Mouse (Mus musculus): Measurements from ENCODE around the gene Lonrf2. TPM values are rescaled to one million over a fixed set of nuclear protein-coding genes. Genes with fewer than 3 reads are reported as not detected.

Lonrf2 gene
- polyA plus RNA-seq, 1 experiment, result not detected

DNA sequence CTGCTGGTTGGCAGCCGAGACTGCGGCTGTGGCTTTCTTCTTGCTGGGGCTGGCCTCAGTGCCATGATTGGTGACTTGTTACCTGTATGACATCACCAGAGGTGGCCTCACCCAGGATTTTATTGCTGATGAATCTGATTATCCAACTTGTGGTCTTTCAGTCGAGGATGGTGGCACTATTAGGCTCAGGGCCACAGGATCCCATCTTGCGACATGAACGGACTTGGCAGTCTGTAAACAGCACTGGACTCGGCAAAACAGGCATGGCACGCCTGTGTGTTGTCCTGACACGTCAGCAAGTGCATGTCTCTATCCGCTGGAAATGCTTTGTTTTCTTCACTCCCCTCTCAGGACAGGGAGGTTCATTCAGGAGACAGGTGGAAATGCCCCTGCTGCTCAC lies 27.8 kb upstream of the Lonrf2 start:
- Histone ChIP-seq H3K27ac (ENCODE audit: insufficient read depth, low read depth, low read length) (no peak overlapping the region), H3K4me1 (ENCODE audit: control insufficient read depth, insufficient read depth, low read length) (no peaks in the 10 kb centered on the region), H3K4me3 (ENCODE audit: insufficient read depth, low read length) (no peak overlapping the region)
- TF ChIP-seq POLR2A (IDR thresholded peaks at IDR 0.05; ENCODE audit: borderline replicate concordance, low read depth, low read length) (no peak), CTCF (IDR thresholded peaks at IDR 0.05; ENCODE audit: low read depth, low read length) (no peak)

GRCm38 (mm10) chr1:38862213-38862612 lies 25.7 kb upstream of the Lonrf2 start:
- no peaks in the 10 kb centered on the region for H3K4me1 ChIP-seq (ENCODE audit: control insufficient read depth, insufficient read depth, low read length)
- H3K27ac ChIP-seq (ENCODE audit: insufficient read depth, low read depth, low read length), result no peak overlapping the region
- TF ChIP-seq POLR2A (IDR thresholded peaks at IDR 0.05; ENCODE audit: borderline replicate concordance, low read depth, low read length), result no peak
- peak; percentile 46 for TF ChIP-seq CTCF (IDR thresholded peaks at IDR 0.05; ENCODE audit: low read depth, low read length)
- no peak overlapping the region for H3K4me3 ChIP-seq (ENCODE audit: insufficient read depth, low read length)

DNA sequence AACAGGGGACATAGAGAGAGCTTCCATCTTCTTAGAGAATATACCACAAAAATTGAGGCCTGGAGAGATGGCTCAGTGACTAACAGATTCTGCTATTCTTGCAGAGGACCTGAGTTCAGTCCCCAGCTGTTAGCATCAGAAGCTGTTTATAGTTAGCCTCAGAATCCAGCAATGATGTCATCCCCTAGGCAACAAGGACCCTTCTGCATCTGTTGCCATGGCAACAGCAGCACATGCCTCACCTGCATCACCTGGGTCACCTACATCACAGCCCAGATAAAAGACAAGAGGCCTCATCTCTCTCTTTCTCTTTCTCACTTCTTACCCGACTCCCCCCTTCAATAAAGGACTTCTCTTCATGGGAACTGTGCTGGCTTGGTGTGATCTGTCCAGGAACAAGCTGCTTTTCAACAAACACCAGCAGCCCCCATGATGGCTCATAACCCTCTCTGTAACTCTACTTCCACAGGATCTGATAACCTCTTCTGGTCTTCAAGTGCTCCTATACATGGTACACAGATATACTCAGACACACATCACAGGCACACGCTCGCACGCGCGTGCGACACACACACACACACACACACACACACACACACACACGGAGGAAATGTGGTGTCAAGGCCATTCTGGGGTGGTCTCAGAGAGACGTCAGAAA lies 24.5 kb upstream of the Lonrf2 start:
- no peak for TF ChIP-seq POLR2A (IDR thresholded peaks at IDR 0.05; ENCODE audit: borderline replicate concordance, low read depth, low read length)
- TF ChIP-seq CTCF (IDR thresholded peaks at IDR 0.05; ENCODE audit: low read depth, low read length), result no peak
- Histone ChIP-seq H3K4me3 (ENCODE audit: insufficient read depth, low read length) (no peak overlapping the region), H3K27ac (ENCODE audit: insufficient read depth, low read depth, low read length) (no peak overlapping the region), H3K4me1 (ENCODE audit: control insufficient read depth, insufficient read depth, low read length) (no peaks in the 10 kb centered on the region)

GRCm38 (mm10) chr1:38860207-38860606 lies 23.7 kb upstream of the Lonrf2 start:
- H3K4me3 ChIP-seq (ENCODE audit: insufficient read depth, low read length), result no peak overlapping the region
- no peak for TF ChIP-seq CTCF (IDR thresholded peaks at IDR 0.05; ENCODE audit: low read depth, low read length)
- H3K4me1 ChIP-seq (ENCODE audit: control insufficient read depth, insufficient read depth, low read length), result no peaks in the 10 kb centered on the region
- H3K27ac ChIP-seq (ENCODE audit: insufficient read depth, low read depth, low read length), result no peak overlapping the region

GRCm38 (mm10) chr1:38856196-38856595 lies 19.7 kb upstream of the Lonrf2 start:
- TF ChIP-seq CTCF (IDR thresholded peaks at IDR 0.05; ENCODE audit: low read depth, low read length), result peak; percentile 63
- no peak for TF ChIP-seq POLR2A (IDR thresholded peaks at IDR 0.05; ENCODE audit: borderline replicate concordance, low read depth, low read length)
- Histone ChIP-seq H3K4me1 (ENCODE audit: control insufficient read depth, insufficient read depth, low read length) (no peaks in the 10 kb centered on the region), H3K27ac (ENCODE audit: insufficient read depth, low read depth, low read length) (no peak overlapping the region), H3K4me3 (ENCODE audit: insufficient read depth, low read length) (no peak overlapping the region)

- Histone ChIP-seq H3K27ac (ENCODE audit: insufficient read depth, low read depth, low read length) (no peak overlapping the region), H3K4me3 (ENCODE audit: insufficient read depth, low read length) (no peak overlapping the region), H3K4me1 (ENCODE audit: control insufficient read depth, insufficient read depth, low read length) (no peaks in the 10 kb centered on the region)
- no peak for TF ChIP-seq POLR2A (IDR thresholded peaks at IDR 0.05; ENCODE audit: borderline replicate concordance, low read depth, low read length)
- no peak for TF ChIP-seq CTCF (IDR thresholded peaks at IDR 0.05; ENCODE audit: low read depth, low read length)
Measured at GRCm38 (mm10) chr1:38852250-38852649, 15.7 kb upstream of the Lonrf2 start.

DNA sequence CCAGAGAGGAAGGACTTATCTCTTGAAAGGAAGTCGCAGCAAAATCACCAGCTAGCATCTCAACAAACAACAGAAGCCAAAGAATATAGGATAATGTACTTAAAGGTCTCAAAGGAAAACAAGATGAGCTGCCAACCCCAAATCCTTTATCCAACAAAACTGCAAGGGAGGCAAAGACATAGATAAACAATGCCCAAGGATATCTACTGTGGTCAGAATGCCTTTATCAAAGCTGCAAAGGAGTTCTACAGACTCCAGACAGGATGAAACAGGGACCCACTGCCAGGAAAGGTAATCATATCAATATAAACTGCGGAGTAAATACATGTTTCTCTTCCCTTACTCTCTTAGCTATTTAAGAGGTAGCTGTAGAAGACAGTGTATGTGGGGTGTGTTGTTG lies 14.1 kb upstream of the Lonrf2 start:
- Histone ChIP-seq H3K27ac (ENCODE audit: insufficient read depth, low read depth, low read length) (no peak overlapping the region), H3K4me1 (ENCODE audit: control insufficient read depth, insufficient read depth, low read length) (no peaks in the 10 kb centered on the region), H3K4me3 (ENCODE audit: insufficient read depth, low read length) (no peak overlapping the region)
- TF ChIP-seq CTCF (IDR thresholded peaks at IDR 0.05; ENCODE audit: low read depth, low read length) (no peak), POLR2A (IDR thresholded peaks at IDR 0.05; ENCODE audit: borderline replicate concordance, low read depth, low read length) (no peak)

GRCm38 (mm10) chr1:38848451-38849289 lies 12.2 kb upstream of the Lonrf2 start:
- TF ChIP-seq POLR2A (IDR thresholded peaks at IDR 0.05; ENCODE audit: borderline replicate concordance, low read depth, low read length) (no peak), CTCF (IDR thresholded peaks at IDR 0.05; ENCODE audit: low read depth, low read length) (no peak)
- Histone ChIP-seq H3K27ac (ENCODE audit: insufficient read depth, low read depth, low read length) (no peak overlapping the region), H3K4me1 (ENCODE audit: control insufficient read depth, insufficient read depth, low read length) (no peaks in the 10 kb centered on the region), H3K4me3 (ENCODE audit: insufficient read depth, low read length) (no peak overlapping the region)

DNA sequence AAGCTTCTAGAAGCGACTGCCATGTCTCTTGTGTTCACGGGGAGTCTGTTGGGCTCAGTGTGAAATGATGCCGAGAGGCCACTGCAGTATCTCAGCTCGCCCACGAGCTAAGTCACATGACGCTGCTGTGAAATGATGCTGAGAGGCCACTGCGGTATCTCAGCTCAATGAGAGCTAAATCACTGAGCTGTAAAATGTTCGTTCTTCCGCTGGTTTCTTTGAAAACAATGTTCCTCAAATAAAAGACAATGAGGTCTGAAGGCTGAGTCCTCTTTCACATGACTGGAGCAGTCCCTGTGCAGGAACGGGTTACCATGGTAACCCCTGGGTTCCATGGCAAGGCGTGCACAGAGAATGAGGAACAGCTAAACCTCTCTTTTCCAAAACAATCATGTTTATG lies 11.5 kb upstream of the Lonrf2 start:
- Histone ChIP-seq H3K27ac (ENCODE audit: insufficient read depth, low read depth, low read length) (no peak overlapping the region), H3K4me3 (ENCODE audit: insufficient read depth, low read length) (no peak overlapping the region), H3K4me1 (ENCODE audit: control insufficient read depth, insufficient read depth, low read length) (no peaks in the 10 kb centered on the region)
- no peak for TF ChIP-seq POLR2A (IDR thresholded peaks at IDR 0.05; ENCODE audit: borderline replicate concordance, low read depth, low read length)
- TF ChIP-seq CTCF (IDR thresholded peaks at IDR 0.05; ENCODE audit: low read depth, low read length), result no peak

DNA sequence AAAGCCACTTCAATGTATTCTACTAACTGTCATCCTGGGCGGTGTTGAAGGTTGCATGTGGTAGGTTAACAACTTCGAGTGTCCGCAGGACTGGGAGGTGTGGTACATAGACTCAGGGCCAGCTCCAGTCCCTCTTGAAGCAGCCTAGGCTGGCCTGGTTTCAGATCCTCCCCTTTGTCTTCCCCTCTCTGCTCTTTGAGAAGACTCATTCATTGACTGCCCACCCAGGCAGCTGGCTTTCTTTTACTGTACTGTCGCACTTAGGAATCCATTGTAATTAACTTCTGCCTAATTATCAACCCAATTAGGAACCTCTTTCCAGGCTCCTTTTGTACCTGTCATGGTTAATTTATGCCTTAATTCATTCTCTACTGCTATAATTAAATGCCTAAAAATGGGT lies 6.8 kb upstream of the Lonrf2 start:
- Histone ChIP-seq H3K27ac (ENCODE audit: insufficient read depth, low read depth, low read length) (no peak overlapping the region), H3K4me1 (ENCODE audit: control insufficient read depth, insufficient read depth, low read length) (no peaks in the 10 kb centered on the region), H3K4me3 (ENCODE audit: insufficient read depth, low read length) (no peak overlapping the region)
- TF ChIP-seq CTCF (IDR thresholded peaks at IDR 0.05; ENCODE audit: low read depth, low read length) (no peak), POLR2A (IDR thresholded peaks at IDR 0.05; ENCODE audit: borderline replicate concordance, low read depth, low read length) (no peak)

Measured in bone marrow macrophage, adult 2 months (primary cell).